Mouse (Mus musculus) gastrocnemius, postnatal 4 days (tissue): ENCODE measurements at regions not wholly inside any gene's neighbourhood (a gene's known extent, or its start where the extent isn't known, plus 50 kb on each side); places are given as distances from the start of the nearest gene placed in this dataset.
"Not testable (repeated sequence)": the region's sequence is repeated elsewhere in the genome, so short reads cannot be mapped to it uniquely, and the experiment has no call there.

ENCODE experiments used
- DNase-seq, 2 experiments: peaks; one replicate each; pipeline ENCODE4 v3.0.0; 2021 to 2022; ENCODE audit warnings: low spot score in 2 of 2, mixed read lengths in 2 of 2

GRCm38 (mm10) chr7:116679195-116679594, 175.0 kb downstream of the Nucb2 start:
- no peak for DNase-seq

GRCm38 (mm10) chr7:116680523-116680922, 176.4 kb downstream of the Nucb2 start:
- DNase-seq = no peak

- DNase-seq = no peak
Measured at GRCm38 (mm10) chr7:116681268-116681667, 177.1 kb downstream of the Nucb2 start.

- DNase-seq = no peak
Measured at GRCm38 (mm10) chr7:116700409-116700808, 196.2 kb downstream of the Nucb2 start.

- peak; percentile 59 to 78 for DNase-seq
Measured at GRCm38 (mm10) chr7:116701466-116702342, 197.5 kb downstream of the Nucb2 start.

GRCm38 (mm10) chr7:116702596-116702995, 198.4 kb downstream of the Nucb2 start:
- DNase-seq = no peak

- DNase-seq = no peak
Measured at GRCm38 (mm10) chr7:116711541-116711940, 207.4 kb downstream of the Nucb2 start.

GRCm38 (mm10) chr7:116713200-116713599, 209.0 kb downstream of the Nucb2 start:
- no peak for DNase-seq

- no peak for DNase-seq
Measured at GRCm38 (mm10) chr7:116715234-116716046, 211.3 kb downstream of the Nucb2 start.

GRCm38 (mm10) chr7:116728379-116728778, 224.2 kb downstream of the Nucb2 start:
- no peak for DNase-seq

GRCm38 (mm10) chr7:116729795-116730194, 225.6 kb downstream of the Nucb2 start:
- DNase-seq = no peak

- no peak for DNase-seq
Measured at GRCm38 (mm10) chr7:116735676-116736075, 231.5 kb downstream of the Nucb2 start.

GRCm38 (mm10) chr7:116736333-116736732, 232.2 kb downstream of the Nucb2 start:
- no peak for DNase-seq

- DNase-seq = no peak
Measured at GRCm38 (mm10) chr7:116738009-116738408, 233.8 kb downstream of the Nucb2 start.

- no peak for DNase-seq
Measured at GRCm38 (mm10) chr7:116754556-116754955, 250.4 kb downstream of the Nucb2 start.

GRCm38 (mm10) chr7:116792181-116792580, 288.0 kb downstream of the Nucb2 start:
- not testable (repeated sequence) for DNase-seq

GRCm38 (mm10) chr7:116808475-116808874, 304.3 kb downstream of the Nucb2 start:
- DNase-seq = no peak

- no peak for DNase-seq
Measured at GRCm38 (mm10) chr7:116816494-116816893, 312.3 kb downstream of the Nucb2 start.

GRCm38 (mm10) chr7:116817991-116818390, 313.8 kb downstream of the Nucb2 start:
- no peak for DNase-seq

- no peak for DNase-seq
Measured at GRCm38 (mm10) chr7:116820613-116821012, 316.4 kb downstream of the Nucb2 start.

- DNase-seq = no peak
Measured at GRCm38 (mm10) chr7:116842894-116843293, 338.7 kb downstream of the Nucb2 start.
